Mouse (Mus musculus) v-Abl transformed pro-B cells (cell line): ENCODE data around the gene Spop.

ENCODE experiments used
- in situ Hi-C, 2 experiments: fragments of 400-800 bp; cut with MboI; formaldehyde crosslinking; loops; one replicate each; pipeline ENCODE4 v1.15.1; 2025; ENCODE audit not compliant: unreplicated experiment in 2 of 2

The Spop gene

DNA sequence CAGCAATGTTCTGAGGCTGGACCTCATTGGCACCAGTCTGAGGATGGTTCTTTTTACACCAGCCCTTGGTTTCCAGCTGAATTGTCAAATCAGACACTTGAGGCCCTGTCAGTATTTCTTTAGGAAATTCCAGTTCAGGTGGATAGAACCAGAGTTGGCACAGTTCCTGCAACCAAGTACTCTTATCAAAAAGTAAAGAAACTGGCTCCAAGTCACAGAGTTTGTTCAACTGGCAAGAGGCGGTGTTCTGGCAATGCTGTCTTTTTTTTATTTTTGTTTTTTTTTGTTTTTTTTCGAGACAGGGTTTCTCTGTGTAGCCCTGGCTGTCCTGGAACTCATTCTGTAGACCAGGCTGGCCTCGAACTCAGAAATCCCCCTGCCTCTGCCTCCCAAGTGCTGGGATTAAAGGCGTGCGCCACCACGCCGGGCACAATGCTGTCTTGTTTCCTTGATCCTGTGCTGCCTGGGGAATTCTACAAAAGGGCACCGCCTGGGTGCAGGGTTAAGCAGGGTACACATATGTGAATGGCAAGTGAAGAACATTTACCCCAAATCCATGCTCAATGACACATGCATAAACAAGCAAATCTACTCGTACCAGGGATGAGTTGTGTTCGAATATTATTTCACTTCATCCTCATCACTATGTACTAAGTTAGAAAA lies 4.3 kb upstream of the Spop start:
- in situ Hi-C loops: loop anchor here in 1 of 2 experiments (25.0 kb wide), 1 partner anchor 253 kb away; the partner anchor contains the start of gene Phb

DNA sequence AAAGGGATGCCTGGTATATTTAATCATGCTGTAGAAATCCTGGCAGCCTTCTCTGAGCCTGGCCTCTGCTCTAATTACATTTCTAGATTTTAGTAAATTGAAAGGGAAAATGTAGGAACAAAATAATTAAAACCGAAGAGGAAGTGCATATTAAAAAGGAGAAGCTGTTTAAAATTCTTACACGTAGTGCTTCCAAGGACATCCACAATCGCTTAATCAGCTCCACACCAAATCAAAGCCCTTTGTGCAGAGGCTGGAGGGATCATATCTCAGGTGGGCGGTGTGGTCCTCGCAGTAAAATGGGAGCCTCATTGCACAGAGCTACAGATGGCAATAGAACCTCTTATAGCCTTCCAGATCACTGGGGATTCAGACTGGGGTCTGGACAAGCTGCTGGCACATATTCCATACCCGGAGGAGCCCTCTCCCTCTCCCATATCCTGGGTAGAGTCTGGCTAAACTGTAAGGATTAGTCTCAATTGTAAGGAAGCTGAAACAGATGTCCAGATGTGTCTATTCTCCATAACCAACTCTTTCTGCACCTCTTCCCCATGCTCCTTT lies 2.3 kb upstream of the Spop start:
- in situ Hi-C loops: loop anchor here in 1 of 2 experiments (25.0 kb wide), 1 partner anchor 251 kb away; the partner anchor contains the start of gene Phb

DNA sequence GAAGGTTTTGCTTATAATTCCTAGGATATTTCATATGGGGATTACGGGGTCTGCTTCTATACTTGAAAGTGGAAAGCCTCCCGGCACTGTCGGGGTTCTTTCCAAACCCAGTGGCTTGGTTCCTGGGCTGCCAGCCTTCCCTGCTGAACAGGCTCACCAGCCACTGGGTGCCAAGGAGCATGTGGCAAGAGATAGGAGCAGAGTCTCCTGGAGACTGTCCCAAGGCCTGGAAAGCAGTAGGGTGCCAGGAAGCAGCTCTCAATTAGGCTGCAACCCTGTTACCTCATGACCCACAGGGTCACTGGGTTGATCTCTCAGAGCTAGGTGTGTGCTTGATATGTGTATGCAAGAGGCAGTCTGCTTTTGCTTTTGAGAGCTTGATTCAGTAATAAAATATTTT lies 1.3 kb upstream of the Spop start:
- in situ Hi-C loops: loop anchor here in 1 of 2 experiments (25.0 kb wide), 1 partner anchor 250 kb away; the partner anchor contains the start of gene Phb

DNA sequence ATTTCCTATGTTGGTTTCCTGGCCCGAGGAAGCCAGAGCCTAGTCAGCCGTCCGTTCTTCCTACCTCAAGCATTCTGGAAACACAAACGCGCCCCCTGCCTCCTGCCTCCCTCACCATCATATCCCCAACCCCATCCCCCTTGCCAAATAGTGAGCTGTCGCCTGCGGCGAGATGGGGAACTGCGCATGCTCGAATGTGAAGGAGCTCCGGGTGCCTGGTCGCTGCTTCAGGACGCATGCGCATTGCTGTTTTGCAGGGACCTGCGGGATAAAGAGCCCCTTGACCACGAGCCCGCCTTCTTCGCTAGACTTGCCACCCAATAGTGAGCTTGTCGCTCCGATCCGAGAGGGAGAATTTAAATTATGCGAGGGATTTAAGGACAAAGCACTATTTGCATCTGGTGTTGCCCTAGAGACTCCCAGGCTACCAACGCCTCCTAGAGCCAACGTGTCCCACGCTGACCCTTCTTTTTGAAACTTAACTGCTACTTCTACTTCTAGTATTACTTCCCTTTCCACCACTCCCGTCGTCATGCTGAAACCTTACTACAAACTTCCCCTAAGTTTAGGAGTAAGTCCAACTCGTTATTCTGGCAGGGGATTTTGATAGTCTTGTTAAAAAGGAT lies 769 bp downstream of the Spop start:
- in situ Hi-C loops: loop anchor here in 1 of 2 experiments (25.0 kb wide), 1 partner anchor 248 kb away; the partner anchor contains the start of gene Phb

DNA sequence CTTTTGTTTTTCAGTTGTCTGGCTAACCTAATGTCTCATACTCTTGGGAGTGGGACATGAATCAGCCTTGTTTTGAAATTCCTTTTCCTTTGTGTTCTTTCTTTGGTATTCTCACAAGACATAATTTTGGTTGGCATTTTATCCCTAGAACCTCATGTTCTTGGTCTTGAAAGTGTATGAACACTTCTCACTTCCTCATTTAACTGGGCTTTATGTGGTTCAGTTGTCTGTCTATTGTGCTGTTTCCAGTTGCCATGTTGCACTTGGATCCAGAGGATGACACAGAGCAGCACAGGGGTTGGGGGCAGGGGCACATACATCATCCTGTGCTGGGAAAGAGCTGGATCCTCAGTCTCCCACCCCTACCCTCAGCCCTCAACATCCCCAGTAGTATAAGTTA lies 2.1 kb downstream of the Spop start:
- in situ Hi-C loops: loop anchor here in 1 of 2 experiments (25.0 kb wide), 1 partner anchor 246 kb away; the partner anchor contains the start of gene Phb

DNA sequence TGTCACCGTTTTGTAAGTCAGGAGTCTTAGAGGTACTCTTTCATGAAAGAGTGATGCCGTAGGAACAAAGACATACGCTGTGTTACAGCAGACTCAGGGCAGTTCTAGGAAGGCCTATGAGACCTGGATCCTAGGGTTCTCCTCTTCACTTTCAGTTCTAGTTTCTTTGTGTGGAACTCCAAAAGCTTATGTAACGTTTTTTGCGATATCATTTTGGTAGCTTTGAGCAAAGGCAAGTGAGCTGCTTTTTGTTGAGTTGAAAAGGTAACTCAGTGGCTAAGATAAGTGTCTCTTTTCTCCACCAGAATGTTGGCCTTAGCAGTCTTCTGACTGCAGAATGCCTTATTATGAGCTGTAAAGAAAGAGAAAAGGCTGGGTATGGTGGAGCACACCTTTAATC lies 3.5 kb downstream of the Spop start:
- in situ Hi-C loops: loop anchor here in 1 of 2 experiments (25.0 kb wide), 1 partner anchor 245 kb away; the partner anchor contains the start of gene Phb

DNA sequence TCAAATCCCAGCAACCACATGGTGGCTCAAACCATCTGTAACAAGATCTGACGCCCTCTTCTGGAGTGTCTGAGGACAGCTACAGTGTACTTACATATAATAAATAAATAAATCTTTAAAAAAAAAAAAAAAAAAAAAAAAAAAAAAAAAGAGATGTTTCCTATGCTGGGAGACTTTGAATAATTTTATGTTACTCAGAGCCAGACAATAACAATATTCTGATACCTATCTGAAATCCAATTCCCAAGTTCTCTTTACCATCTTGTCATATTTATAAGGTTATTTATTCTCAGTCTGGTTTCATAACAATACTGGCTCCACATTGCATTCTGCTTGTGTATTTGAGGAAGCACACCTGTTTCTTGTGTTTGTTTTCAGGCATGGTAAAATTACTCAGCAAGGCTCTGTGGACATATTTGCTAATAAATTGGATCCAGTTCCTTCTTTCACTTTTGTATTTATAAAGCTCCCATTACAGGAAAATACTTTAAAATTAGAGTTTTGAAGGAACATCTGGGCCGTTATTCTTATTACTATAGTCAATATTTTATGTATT lies 7.1 kb downstream of the Spop start:
- in situ Hi-C loops: loop anchor here in 1 of 2 experiments (25.0 kb wide), 1 partner anchor 241 kb away; the partner anchor contains the start of gene Phb

DNA sequence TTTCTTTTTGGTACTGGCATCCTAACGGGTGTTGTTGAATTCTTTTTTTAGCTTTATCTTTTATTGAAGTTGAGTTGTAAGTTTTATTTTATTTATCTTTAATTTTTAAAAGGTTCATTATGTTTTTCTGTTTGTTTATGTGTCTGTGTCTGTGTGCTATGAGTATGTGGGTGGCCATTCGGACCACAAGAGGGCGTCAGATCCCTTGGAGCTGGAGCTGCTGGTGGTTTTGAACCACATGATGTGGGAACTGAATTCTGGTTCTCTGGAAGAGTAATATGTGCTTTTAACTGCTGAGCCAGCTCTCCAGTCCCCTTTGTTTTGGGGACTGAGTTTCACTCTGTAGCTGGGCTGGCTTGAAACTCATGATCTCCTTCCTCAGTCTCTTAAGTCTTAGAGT lies 9.6 kb downstream of the Spop start:
- in situ Hi-C loops: loop anchor here in 1 of 2 experiments (25.0 kb wide), 1 partner anchor 239 kb away; the partner anchor contains the start of gene Phb

DNA sequence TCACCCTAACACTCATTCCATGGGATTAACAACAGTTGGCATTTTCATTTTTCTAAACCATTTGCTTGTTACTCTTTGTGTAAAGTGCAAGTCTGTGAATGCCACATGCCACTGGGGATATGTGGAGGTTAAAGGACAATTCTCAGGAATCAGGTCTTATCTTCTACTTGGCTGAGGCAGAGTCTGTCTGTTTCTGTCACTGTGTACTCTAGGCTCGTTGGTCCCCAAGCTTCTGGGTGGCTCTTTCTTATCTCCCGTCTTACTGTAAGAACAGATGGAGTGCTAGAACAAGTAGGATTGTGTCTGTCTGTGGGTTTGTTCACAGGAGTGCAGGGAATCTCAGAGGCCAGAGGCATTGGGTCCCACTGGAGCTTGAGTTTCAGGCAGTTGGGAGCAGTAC lies 17.5 kb downstream of the Spop start:
- in situ Hi-C loops: loop anchor here (5.0 kb wide), 1 partner anchor 34 kb away; no protein-coding TSS in a partner anchor

DNA sequence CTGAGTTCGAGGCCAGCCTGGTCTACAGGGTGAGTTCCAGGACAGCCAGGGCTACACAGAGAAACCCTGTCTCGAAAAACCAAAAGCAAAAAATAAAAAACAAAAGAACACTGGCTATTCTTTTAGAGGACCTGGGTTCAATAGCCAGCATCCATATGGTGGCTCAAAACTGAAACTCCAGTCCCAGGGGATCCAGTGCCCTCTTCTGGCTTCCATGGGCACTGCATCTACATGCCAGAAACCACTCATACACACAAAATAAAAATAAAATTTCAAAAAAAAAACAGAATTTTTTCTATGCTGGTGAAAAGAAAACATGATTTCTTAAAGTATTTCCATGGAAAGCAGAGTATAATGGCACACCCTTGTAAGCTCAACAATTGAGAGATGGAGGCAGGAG lies 18.3 kb downstream of the Spop start:
- in situ Hi-C loops: loop anchor here (5.0 kb wide), 1 partner anchor 35 kb away; no protein-coding TSS in a partner anchor

DNA sequence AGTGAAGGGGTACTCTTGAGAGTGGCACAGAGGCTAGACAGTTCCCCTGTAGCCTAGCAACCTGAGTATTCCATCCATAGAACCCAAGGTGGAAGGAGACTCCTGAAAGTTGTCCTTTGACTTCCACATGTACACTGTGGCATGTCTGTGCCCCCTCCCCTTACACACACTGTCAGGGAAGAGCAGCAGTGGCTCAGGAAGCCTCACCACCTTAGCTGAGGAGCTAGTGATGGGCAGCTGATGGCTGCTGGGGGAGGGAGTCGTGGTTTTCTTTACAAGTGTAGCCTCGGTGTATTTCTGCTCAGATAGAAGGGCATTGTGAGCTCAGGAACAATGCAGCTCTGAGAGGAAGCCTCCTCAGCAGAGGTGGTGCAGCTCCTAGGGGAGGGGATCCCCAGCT lies 31.5 kb downstream of the Spop start:
- in situ Hi-C loops: no loop called here

DNA sequence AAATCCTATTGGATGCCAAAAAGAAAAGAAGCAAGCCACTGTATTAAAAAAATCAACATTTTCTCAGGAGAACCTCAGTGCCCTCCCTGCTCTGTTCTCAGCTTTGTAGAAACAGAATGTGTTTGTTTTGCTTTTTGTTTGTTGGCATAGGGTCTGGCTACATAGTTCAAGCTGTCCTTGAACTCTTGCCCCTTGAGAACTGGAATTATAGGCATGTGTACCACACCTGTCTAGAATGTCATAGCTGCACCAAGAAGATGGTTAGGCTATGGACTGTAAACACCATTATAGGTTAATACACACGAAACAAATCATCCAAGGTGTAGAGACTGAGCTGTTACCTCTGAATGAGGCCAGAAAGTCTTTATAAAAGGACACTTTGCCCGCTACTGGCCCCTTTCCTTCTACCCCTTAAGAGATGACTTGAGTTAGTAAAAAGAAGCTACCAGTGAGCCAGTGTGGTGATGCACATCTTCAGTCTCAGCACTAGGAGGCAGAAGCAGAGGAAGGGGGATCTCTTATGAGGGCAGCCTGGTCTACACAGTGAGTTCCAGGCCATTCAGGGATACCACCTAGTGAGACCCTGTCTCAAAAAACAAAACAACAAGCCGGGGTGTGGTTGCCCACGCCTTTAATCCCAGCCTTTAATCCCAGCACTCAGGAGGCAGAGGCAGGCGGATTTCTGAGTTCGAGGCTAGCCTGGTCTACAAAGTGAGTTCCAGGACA lies 32.9 kb downstream of the Spop start:
- in situ Hi-C loops: no loop called here

DNA sequence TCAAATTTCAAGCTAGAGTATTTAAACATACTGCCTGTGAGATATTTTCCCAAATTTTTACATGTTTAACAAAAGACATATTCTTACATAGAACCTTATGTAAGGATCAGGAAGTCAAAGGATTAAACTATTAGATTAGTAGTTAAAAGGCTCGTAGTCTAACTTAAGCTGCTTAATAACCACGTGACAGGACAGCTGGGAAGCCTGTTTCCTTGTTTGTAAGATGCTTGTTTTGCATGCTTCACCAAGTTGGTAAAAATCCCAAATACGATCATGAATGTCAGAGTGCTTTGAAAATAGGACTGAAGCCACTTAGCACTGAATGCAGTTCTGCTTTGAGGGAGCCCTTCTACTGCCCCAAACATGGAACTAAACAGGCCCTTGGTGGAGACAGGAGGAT lies 34.5 kb downstream of the Spop start:
- in situ Hi-C loops: no loop called here

DNA sequence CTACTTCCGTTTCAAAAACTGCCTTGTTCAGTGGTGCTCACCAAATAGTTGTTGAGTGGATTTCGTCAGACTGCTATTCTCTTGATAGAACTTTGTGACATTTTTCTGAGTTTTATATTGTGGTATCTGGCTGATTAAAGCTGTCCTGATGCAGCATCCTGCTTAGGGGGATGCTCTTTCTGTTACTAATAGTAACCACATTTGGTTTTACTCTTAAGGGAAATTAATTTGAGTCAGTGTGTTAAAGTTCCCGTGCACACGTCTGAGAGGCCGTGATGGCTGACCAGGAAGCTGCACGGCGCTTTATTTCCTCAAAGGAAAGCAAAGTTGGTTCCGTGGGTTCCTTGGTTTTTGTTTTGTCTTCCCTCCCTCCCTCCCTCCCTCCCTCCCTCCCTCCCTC lies 41.5 kb downstream of the Spop start:
- in situ Hi-C loops: no loop called here

DNA sequence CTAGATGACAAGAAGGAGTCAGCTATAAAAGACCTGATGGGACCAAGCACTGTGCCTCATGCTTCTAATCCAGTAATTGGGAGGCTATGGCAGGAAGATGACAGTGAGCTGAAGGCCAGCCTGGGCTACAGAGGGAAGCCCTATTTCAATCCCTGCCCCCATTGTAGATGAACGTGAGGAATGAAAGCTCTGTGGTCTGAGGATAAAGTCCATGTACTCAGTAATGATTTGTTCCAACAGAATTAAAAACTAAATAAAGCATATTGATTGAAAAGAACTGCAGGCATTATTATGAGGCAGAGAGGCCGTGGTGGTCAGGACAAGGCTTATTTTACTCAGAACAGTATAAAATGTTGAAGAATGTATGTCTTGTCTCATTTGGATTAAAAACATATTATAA lies 47.0 kb downstream of the Spop start:
- in situ Hi-C loops: no loop called here

DNA sequence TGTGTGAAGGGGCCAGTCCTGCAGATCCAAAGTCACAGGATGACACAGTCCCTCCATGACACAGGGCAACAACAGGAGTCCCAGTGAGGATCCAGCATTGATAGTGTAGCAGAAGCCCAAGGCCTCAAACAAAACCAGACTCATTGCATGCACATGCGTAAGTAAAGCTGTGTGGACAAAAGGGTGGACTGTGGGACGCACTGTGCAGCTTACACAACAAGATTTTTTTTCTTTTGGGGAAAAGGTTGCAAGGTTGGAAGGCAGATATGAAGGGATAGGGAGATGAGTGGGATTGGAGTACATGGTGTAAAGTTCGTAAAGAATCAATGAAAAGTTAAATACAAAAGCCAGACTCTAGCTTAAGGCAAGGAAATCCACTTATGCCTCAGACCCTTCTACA lies 48.3 kb downstream of the Spop start:
- in situ Hi-C loops: no loop called here

DNA sequence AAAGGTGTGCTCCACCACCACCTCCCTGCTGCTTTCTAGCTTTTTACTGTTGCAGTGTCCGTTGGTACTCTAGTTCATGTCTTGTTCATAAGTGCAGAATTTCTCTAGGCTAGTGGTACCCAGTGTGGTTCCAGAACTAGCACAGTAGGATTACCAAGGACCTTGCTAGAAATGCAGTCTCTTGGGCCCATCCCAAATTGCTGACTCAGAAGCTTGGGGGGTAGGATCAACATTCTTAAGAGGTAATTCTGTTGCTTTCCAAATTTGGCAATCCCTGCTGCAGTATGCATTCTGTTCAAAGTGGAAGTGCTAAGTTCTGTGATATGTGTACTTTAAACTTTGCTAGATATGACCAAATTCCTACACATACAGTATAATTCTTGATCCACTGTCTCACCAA lies 53.9 kb downstream of the Spop start:
- in situ Hi-C loops: no loop called here

DNA sequence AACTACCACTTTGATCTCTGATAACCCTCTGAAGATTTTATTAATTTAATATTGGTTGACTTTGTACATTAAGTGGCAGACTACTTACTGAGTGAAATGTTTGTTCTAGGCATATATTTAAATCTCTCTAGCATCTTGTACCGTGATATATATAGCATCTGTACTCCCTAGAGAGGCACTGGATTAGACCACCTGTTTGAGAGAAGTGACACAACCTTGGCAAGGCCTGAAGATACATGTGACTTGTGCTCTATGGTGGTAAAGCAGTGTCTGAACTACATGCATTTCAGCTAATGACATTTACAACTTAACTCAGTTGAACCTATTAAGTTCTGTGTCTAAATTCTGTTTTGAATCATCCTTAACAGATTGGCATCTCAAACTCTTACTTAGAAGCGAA lies 59.1 kb downstream of the Spop start:
- in situ Hi-C loops: no loop called here

DNA sequence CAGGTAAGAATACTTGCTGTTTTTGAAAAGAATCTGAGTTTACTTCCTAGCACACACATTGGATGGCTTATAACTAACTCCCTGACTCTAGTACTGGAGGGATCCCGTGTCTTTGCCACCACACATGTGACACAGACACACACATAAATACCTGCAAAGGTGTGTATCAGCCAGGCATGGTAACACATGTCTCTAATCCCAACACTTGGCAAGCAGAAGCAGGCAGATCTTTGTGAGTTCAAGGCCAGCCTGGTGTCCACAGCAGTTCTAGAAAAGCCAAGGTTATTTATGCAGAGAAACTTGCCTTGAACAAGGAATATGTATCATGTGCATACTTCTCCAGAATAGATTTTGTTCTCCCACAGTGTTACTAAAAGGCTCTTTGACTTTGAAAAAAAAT lies 59.6 kb downstream of the Spop start:
- in situ Hi-C loops: no loop called here

DNA sequence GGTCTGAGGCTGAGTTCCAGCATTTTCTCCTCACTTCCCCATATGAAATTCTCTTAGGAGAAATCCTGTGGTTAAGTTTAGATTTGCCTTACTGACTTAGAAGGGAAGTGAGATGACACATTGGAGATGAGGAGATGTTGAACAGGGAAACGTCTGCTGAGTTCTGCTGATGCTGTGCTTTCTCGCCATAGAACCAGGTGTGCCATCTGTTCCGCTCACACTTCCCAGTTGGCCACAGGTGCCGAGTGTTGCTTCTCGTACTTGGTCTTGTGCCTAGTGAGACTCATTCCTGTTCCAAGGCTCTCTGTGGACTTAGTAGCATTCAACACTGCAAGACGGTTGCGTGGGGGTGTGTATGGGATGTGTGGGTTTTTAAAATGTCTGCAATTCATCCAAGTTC lies 62.4 kb downstream of the Spop start:
- in situ Hi-C loops: no loop called here
